Mouse (Mus musculus) heart, postnatal 0 days (tissue): ENCODE measurements around the gene Iars2. TPM values are rescaled to one million over a fixed set of nuclear protein-coding genes. Genes with fewer than 3 reads are reported as not detected.

ENCODE experiments used
- ATAC-seq: fragments of 200-750 bp; cut with Nextera tagmentation; 2 replicates; pipeline ENCODE4 v1.8.0; 2017; ENCODE audit warnings: low read depth, moderate number of reproducible peaks, moderate library complexity; ENCODE audit not compliant: insufficient read depth
- DNase-seq: peaks from one replicate; pipeline ENCODE4 v3.0.0-alpha.2; 2016; ENCODE audit warnings: low spot score
- H3K27ac ChIP-seq: fragments of 300-500 bp; sonication (generic); 2 replicates; pipeline ENCODE4 v1.5.1; 2014; ENCODE audit warnings: low read depth, mild to moderate bottlenecking
- H3K27me3 ChIP-seq: fragments of 300-500 bp; sonication (generic); 2 replicates; pipeline ENCODE4 v1.6.1; 2014; ENCODE audit warnings: low read length, mixed read lengths; ENCODE audit not compliant: control insufficient read depth, insufficient read depth
- H3K36me3 ChIP-seq: fragments of 300-500 bp; sonication (generic); replicated peaks from 2 replicates; pipeline ENCODE4 v1.6.1; 2014; ENCODE audit warnings: low read length, mixed read lengths; ENCODE audit not compliant: control insufficient read depth, insufficient read depth
- H3K4me1 ChIP-seq: fragments of 300-500 bp; sonication (generic); 2 replicates; pipeline ENCODE4 v1.6.1; 2014; ENCODE audit warnings: antibody characterized with exemption; ENCODE audit not compliant: control insufficient read depth, insufficient read depth
- H3K4me2 ChIP-seq: fragments of 300-500 bp; sonication (generic); 2 replicates; pipeline ENCODE4 v1.6.1; 2014; ENCODE audit warnings: low read depth, mild to moderate bottlenecking, low read length, moderate library complexity
- H3K4me3 ChIP-seq: fragments of 300-500 bp; sonication (generic); 2 replicates; pipeline ENCODE4 v1.5.1; 2014; ENCODE audit warnings: low read depth, low read length
- H3K9ac ChIP-seq: fragments of 300-500 bp; sonication (generic); replicated peaks from 2 replicates; pipeline ENCODE4 v1.6.1; 2014; ENCODE audit warnings: low read depth, low read length, mixed read lengths
- H3K9me3 ChIP-seq: fragments of 300-500 bp; sonication (generic); replicated peaks from 2 replicates; pipeline ENCODE4 v1.6.1; 2016; ENCODE audit warnings: low read length; ENCODE audit not compliant: control insufficient read depth
- CTCF ChIP-seq: IDR thresholded peaks from 2 replicates; pipeline ENCODE4 v1.5.1; 2016; ENCODE audit warnings: antibody characterized with exemption, control low read depth, low read depth
- EP300 ChIP-seq: IDR thresholded peaks from 2 replicates; pipeline ENCODE4 v1.6.1; 2016; ENCODE audit warnings: antibody characterized with exemption, low read depth
- WGBS: fragments of 180-500 bp; shearing (Covaris S2); extraction: QIAGEN DNeasy Blood & Tissue Kit; methylation state at CpG from one replicate; pipeline ENCODE4 v1.1.7; 2014; 5-methylcytosine and 5-hydroxymethylcytosine counted together
- polyA plus RNA-seq: library from polyadenylated mRNA; unstranded; fragments of >200 nt; fragmentation: Nextera tagmentation; extraction: Ambion mirVana; gene quantifications from 2 replicates; pipeline ENCODE4 v1.2.1, GENCODE M21; 2015
- total RNA-seq: library from RNA; depleted of rRNA; stranded (reverse); fragments of >200 nt; gene quantifications from 2 replicates; pipeline ENCODE4 v1.2.3, GENCODE M21; 2014; ENCODE audit warnings: low replicate concordance

The Iars2 gene
- total and polyA plus RNA-seq, 2 experiments from 2014 or later = 38.9 to 102 TPM

DNA sequence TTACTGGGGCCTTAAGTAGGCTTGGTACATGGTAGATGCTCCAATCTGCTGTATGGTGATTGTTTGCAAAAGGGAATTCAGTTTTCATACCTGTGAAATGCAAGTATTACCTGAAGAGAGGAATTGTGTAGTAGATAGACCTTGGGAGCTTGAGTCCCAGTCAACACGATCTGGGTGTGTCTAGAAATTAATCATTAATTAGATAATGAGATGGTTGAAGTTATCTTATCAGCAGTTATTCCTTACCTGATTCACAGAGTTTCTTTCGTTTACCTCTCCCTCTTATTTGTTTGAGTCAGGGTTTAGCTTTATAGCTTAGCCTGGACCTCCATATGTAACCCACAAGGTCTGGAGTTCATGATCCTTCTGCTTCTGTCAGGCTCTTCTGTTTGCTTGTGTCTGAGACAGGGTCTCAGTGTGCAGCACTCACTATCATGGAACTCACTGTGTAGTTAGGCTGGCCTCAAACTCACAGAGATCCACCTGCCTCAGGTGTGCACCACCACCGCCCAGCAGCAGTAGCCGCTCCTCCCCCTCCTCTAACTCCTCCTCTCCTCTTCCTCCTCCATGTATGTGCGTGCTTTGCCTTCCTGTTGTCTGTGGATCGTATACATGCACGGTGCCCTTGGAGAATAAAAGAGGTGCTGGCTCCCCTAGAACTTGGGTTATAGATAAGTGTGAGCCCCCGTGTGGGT is 58.6 kb downstream of the Iars2 start:
- DNase-seq (no peak), ATAC-seq (no peak)
- Histone ChIP-seq H3K27ac (no peak overlapping the region), H3K9ac (no peak overlapping the region), H3K4me3 (no peak overlapping the region), H3K36me3 (peaks cover 66% of the 10 kb centered on the region), H3K4me2 (no peak overlapping the region), H3K9me3 (no peaks in the 10 kb centered on the region; the same call in 1 of the 2 replicates), H3K4me1 (no peaks in the 10 kb centered on the region), H3K27me3 (no peaks in the 10 kb centered on the region)
- 92% methylated on average over 8 of the region's 8 CpGs for WGBS
- TF ChIP-seq EP300 = no peak
- no peak for TF ChIP-seq CTCF

DNA sequence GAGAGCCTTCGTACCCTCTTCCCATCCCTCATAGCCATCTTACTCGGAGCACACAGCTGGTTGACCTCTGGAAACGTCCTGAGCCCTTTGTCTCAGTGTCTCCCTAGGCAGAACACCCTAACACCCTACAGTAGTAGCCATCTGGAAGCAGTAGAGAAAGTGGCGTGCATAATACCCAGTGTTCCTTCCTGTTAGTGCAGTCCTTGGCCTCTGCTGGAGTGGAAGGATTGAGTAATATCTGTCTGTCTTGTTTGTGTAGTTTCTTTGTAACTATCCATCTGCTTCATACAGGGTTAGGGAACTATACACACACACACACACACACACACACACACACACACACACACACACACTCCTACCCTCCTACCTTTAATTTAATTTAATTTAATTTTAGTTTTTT is 60.5 kb downstream of the Iars2 start:
- peaks cover 81% of the 10 kb centered on the region for H3K36me3 ChIP-seq
- ATAC-seq = no peak

DNA sequence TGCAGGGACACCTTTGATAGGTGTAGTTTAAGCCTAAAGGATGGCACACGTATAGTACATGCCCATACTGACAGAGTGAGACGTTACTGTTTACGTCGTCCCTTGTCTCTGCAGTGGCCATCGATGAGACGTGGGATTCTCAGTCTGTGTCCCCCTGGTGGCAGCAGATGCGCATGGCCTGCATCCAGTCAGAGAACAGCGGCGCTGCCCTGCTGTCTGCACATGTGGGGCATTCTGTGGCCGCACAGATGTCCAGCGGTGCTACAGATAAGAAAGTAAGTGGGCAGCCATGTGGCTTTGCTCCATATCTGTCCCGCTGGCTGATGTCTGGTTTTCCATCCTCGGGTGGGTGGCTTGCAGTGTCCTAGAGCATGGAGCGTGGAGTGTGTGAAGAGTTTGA is 66.6 kb downstream of the Iars2 start:
- H3K36me3 ChIP-seq = peaks cover 89% of the 10 kb centered on the region
- no peak overlapping the region for H3K4me3 ChIP-seq
- WGBS = 27% methylated on average over 14 of the region's 14 CpGs
- DNase-seq = peak; percentile 38
- H3K9ac ChIP-seq = no peak overlapping the region
- no peaks in the 10 kb centered on the region for H3K4me1 ChIP-seq
- H3K4me2 ChIP-seq = no peak overlapping the region
- no peaks in the 10 kb centered on the region for H3K27me3 ChIP-seq
- ATAC-seq = peak; percentile 72
- no peak overlapping the region for H3K27ac ChIP-seq
- H3K9me3 ChIP-seq = no peaks in the 10 kb centered on the region
- peak; percentile 83 for TF ChIP-seq CTCF
- TF ChIP-seq EP300 = no peak

More for the DNA sequence above, 60.5 kb downstream of the Iars2 start:
- Histone ChIP-seq H3K4me3 (no peak overlapping the region), H3K4me2 (no peak overlapping the region), H3K27ac (no peak overlapping the region), H3K4me1 (no peaks in the 10 kb centered on the region), H3K27me3 (no peaks in the 10 kb centered on the region), H3K9ac (no peak overlapping the region), H3K9me3 (no peaks in the 10 kb centered on the region; the same call in 1 of the 2 replicates)
- whole genome bisulfite sequencing = 88% methylated on average over 4 of the region's 4 CpGs
- no peak for TF ChIP-seq EP300
- no peak for TF ChIP-seq CTCF
- DNase-seq = no peak

DNA sequence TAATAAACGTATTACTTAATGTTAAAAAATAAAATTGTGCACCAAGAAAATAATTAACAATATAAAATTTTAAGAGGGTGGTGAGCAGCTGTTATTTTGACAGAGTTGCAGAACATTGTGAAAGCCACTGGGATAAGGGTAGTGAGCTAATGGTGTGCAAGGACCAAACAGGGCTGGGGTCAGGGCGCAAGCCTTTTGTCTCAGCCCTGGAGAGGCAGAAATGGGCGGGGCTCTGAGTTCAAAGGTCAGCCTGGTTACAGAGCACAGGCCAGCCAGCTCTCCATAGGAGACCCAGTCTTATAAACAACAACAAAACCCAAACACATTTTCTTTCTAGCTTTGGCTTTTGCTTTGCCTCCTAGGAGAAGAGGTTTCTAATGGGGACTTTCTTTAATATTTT is 72.4 kb downstream of the Iars2 start:
- H3K4me1 ChIP-seq = peaks cover 6% of the 10 kb centered on the region
- H3K27me3 ChIP-seq = no peaks in the 10 kb centered on the region
- DNase-seq (no peak), ATAC-seq (no peak)
- H3K4me2 ChIP-seq = no peak overlapping the region
- no peak for TF ChIP-seq EP300
- no peak for TF ChIP-seq CTCF
- no peak overlapping the region for H3K4me3 ChIP-seq
- no peak overlapping the region for H3K27ac ChIP-seq
- 52% methylated on average over 3 of the region's 3 CpGs for WGBS
- H3K36me3 ChIP-seq = peaks cover 62% of the 10 kb centered on the region
- no peaks in the 10 kb centered on the region for H3K9me3 ChIP-seq
- H3K9ac ChIP-seq = no peak overlapping the region

DNA sequence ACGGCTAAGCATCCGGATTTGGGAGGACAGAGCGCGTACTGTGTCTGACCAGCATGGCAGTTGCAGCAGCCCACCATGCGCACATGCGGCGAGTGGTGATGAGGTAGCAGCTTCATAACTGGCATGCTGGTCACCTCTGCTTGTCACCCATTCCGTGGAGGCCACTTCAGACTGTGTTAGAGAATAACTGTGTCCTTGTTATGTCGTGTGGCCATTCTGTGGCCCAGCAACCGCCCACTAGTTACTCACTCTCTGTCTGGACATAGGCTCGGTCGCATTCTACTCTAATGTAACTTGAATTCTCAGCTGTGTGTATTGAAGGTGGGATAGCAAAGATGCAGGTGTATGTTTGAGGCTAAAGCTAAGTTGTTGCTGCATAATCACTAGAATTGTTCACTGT is 73.9 kb downstream of the Iars2 start:
- DNase-seq = no peak
- H3K9me3 ChIP-seq = no peaks in the 10 kb centered on the region
- no peak overlapping the region for H3K27ac ChIP-seq
- H3K36me3 ChIP-seq = peaks cover 61% of the 10 kb centered on the region
- TF ChIP-seq EP300 (no peak), CTCF (no peak)
- H3K4me2 ChIP-seq = no peak overlapping the region
- ATAC-seq = no peak
- H3K4me1 ChIP-seq = peaks cover 6% of the 10 kb centered on the region
- 82% methylated on average over 12 of the region's 12 CpGs for WGBS
- H3K27me3 ChIP-seq = no peaks in the 10 kb centered on the region
- H3K9ac ChIP-seq = no peak overlapping the region
- H3K4me3 ChIP-seq = no peak overlapping the region
